Mouse (Mus musculus): ENCODE measurements around the gene Lpgat1.

Lpgat1 gene

DNA sequence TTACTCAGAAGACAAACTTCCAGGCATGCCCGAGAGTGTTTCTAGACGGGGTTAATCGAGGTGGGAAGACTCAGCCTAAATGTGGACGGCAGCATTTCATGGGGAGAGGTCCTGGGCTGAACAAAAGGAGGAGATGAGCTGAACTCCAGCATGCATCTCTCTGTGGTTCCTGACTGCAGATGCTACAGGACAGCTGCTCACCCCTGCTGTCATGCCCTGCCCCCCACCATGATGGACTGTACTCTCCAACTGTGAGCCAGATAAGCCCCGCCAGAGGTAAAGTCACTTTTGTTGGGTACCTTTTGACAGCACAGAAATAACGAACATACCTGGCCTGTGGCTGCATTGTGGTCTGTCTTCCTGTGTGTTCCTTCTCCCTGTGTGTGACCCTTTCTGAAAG lies 88.2 kb downstream of the Lpgat1 start:
- no peak for DNase-seq (ENCODE audit: low spot score)

GRCm38 (mm10) chr1:191806740-191807139 lies 89.1 kb downstream of the Lpgat1 start:
- DNase-seq (ENCODE audit: low spot score): no peak

- DNase-seq (ENCODE audit: low spot score): no peak
Measured at GRCm38 (mm10) chr1:191807979-191808378, 90.3 kb downstream of the Lpgat1 start.

GRCm38 (mm10) chr1:191808688-191809223 lies 91.1 kb downstream of the Lpgat1 start:
- peak; percentile 51 for DNase-seq (ENCODE audit: low spot score)

GRCm38 (mm10) chr1:191811774-191812173 lies 94.1 kb downstream of the Lpgat1 start:
- no peak for DNase-seq (ENCODE audit: low spot score)

GRCm38 (mm10) chr1:191812949-191813691 lies 95.5 kb downstream of the Lpgat1 start:
- no peak for DNase-seq (ENCODE audit: low spot score)

DNA sequence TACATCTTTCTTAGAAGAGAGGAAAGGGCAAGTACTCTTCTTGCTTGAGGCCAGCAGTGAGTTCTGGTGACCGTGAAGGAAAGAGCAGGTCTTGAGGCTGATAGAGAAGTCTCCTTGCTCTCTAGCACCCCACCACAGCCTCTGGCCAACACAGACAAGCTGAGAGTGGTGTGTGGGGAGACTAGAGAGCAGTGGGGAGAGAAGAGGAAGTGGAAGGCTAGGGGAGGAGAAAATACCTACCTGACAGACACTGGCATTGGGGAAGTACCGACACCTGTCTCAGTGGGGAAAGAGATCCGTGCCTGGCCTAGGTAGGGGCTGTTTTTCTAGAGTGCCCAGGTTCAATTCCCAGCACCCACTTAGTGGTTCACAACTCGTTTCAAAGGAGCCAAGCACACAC lies 96.6 kb downstream of the Lpgat1 start:
- DNase-seq (ENCODE audit: low spot score): no peak

DNA sequence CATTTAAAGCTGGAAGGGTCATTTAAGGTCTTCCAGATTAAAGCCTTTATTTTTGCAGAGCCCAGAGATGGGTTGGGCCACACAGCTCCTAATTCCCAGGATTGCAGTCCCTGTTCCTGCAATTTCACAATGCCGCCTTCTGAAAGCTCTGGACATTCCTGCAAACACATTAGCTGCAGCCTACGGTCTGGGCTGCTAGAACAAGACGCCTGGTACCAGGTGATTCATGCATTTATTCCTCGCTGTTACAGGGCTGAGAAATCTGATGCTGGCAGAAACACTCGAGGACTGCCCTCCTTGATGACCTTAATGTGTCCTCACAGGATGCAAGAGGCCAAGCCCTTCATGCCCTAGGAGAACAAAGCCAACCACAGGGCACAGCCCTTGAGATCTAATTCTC lies 97.3 kb downstream of the Lpgat1 start:
- no peak for DNase-seq (ENCODE audit: low spot score)

DNA sequence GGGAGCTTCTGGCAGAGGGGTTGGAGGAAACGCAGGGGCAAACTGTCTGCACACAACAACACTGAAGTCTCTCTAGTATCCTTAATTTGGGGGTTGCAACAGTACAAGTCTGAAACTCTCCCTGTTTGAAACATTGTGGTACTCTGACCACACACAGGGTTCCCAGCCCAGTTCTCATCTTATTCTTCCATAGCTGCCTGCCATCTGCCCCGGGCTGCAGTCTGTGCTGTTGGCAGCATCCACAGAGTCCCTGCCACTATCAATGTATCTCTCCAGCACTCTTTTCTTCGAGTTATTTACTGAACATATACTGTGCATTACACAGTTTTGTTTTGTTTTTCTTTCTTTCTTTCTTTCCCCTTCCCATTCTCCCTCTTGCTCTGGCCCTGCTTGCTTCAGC lies 99.0 kb downstream of the Lpgat1 start:
- DNase-seq (ENCODE audit: low spot score): no peak

DNA sequence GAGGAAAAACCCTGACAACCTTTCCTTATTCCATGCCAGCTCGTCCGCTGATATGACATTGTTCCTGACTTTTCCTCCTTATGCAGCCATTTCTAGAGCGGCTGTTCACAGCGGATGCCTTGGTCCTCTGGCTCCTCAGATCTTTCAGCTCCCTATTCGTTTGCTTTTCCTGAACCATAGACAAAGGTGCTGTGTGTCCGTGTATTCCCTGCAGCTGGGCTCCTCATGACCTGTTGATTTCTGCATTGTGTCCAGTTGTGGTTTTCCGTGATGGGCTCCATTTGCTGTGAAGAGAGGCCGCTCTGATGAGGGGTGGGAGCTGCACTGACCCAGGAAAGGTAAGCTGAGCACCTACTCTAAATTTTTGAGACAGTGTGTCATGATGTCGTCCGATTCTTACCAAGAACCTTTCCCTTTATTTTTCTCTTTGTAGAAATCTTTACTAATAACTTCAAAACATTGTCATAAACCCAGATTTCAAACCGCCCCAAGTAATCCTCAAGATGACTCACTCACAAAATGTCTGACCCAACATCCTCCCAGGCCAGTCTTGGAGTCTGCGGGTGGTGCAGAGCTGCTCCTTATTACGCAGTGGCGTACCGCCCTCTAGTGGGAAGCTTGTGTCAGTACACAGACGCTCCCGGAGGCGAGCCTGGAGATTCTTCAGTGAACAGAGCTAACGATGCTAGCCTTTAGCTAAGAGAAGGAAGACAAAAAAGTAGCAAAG lies 99.9 kb downstream of the Lpgat1 start:
- DNase-seq (ENCODE audit: low spot score): peak; percentile 89

DNA sequence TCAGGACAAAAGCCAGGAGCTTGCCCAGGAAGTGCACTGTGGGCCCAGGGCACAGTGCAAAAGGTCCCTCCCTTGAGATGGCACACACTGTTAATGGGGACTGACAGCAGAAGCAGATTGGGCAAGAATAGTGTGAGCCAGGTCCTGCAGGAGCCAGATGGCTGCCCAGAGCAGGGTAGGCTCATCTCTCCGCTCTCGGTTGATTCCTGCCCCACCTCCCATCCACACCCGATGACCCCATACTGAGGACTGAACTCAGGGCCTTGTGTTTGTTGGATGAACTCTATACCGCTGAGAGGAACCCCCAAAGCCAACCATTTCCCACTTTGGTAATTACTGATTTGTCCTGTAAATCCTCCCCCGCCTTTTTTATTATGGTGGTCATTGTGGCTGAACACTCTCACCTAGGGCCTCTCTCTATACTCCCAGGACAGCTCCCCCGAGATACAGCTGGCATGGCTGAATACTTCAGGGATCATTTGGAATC lies 100.6 kb downstream of the Lpgat1 start:
- DNase-seq (ENCODE audit: low spot score): no peak

DNA sequence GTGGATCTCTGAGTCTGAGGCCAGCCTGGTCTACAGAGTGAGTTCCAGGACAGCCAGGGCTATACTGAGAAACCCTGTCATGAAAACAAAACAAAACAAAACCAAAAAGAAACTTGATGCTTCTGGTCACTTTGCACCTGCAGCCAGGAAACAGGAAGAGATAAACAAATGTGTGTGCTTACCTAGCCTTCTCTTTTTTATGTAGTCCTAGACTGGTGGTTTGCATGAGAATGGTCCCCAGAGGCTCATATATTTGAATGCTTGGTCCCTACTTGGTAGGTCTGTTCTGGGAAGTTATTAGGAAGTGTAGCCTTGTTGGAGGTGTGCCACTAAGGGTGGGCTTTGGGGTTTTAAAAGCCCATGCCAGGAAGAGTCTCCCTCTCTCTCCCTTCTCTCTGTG lies 101.4 kb downstream of the Lpgat1 start:
- DNase-seq (ENCODE audit: low spot score): no peak

- DNase-seq (ENCODE audit: low spot score): no peak
Measured at GRCm38 (mm10) chr1:191820951-191821325, 103.3 kb downstream of the Lpgat1 start.

- peak; percentile 98 for DNase-seq (ENCODE audit: low spot score)
Measured at GRCm38 (mm10) chr1:191821326-191822091, 103.9 kb downstream of the Lpgat1 start, which contains the start of gene Nek2. Gene Nek2, plus strand, starts transcription at chr1:191821444.

- DNase-seq (ENCODE audit: low spot score): no peak
Measured at GRCm38 (mm10) chr1:191829124-191829523, 111.5 kb downstream of the Lpgat1 start.

DNA sequence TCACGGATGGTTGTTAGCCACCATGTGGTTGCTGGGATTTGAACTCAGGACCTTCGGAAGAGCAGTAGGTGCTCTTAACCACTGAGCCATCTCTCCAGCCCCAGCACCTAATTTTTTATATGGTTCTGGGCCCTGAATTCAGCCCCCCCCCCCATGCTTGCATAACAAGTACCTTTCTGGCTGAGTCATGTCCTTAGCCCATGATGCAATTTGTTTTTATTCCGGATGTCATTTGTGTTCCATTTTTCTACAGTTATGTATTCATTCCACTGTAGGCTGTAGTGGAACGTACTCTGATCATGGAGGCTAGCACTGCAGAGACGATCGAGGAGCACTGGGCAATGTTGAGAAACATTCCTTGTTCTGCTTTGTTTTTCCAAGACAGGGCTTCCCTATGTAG lies 115.8 kb downstream of the Lpgat1 start:
- no peak for DNase-seq (ENCODE audit: low spot score)
